Mouse (Mus musculus) CH12F3 (cell line): Measurements from ENCODE around the gene Smad3.

ENCODE experiments used
- in situ Hi-C: fragments of 300-500 bp; cut with MboI; formaldehyde crosslinking; loops from 2 replicates; pipeline ENCODE4 v1.14.3; 2020; ENCODE audit warnings: low sequenced_read_pairs

Gene Smad3

DNA sequence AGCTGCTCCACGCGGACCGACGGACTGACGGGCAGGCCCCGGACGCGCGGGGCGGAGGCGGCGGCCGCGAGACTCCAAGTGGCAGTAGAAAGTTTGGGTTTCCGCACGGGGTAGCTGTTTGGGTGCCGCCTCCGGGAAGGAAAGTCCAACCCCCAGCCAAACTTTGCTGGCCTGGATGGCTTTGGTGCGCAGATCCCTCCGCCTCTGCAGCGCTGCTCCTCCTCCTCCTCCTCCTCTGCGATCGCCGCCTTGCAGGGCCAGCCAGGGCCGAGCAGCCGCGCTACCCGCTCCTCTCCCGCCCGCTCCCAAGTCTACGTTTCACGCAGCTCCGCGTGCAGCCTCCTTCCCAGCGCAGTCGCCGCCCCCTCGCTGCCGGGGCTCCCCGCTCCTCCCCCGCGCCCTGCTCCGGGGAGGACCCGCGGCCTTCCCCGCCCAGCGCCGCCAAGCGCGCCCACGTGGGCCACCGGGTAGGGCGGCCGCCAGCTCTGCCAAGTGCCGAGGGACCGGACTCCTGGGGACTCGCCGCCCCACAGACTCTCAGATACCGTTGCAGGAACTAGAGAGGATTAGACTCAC is at the start of gene Smad3:
Gene Smad3 (minus strand): TSS at position 130 of the 576 bp plus-strand sequence.
- in situ Hi-C loops = no loop called here

DNA sequence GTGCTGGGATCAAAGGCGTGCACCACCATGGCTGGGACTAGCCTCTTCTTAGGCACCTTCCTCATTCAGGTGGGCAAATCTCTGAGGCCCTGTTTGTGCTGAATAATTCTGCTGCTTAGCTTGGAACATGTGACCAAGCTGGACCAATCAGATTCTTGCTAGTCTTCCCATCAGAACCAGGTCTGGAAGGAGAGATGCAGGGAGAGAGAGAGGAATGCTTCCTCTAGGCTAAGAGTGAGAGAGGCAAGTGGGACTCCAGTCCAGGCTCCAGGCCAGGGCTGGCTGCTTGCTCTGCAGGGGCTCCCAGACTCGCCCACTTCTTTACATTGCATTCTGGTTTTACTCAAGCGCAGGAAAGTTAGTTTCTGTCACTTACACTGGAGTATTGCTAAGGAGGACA is 47.1 kb upstream of the Smad3 start:
- in situ Hi-C loops = no loop called here

DNA sequence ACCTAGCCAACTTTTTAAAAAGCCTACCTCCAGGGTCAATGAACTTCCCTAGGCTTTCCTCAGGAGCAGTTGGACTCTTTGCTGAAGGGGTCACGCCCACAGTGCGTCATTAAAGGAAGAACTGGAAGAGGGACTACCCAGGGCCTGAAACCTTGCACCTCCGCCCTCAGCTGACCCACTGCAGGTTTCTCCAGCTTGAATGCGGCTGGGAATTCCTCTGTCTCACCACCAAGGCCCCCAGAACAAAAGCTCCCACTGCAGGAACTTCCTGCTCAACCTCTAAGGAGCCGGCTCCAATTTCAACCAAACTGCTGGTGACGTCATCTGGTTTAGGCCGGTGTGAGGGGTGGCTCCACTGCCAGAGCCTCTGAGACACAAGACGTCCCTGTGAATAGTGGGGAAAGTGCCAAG is 45.4 kb upstream of the Smad3 start:
- in situ Hi-C loops = no loop called here

DNA sequence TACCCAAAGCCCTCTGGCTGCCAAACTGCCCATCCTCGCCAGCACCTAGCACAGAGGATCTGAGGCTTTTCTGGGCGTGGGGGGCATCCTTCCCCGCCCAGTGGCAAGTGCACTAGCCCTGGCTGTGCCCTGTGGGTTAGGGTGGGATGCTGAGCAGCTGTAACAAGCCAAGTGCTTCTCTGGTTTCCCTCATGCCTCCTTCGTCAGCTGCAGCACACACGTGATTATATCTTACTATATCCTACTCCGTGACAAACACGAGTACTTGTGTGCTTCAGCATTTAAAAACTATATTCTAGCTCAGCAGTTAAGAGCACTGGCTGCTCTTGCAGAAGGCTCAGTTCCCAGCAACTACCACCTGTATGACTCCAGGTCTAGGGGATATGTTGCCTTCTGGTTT is 44.7 kb upstream of the Smad3 start:
- in situ Hi-C loops = no loop called here

DNA sequence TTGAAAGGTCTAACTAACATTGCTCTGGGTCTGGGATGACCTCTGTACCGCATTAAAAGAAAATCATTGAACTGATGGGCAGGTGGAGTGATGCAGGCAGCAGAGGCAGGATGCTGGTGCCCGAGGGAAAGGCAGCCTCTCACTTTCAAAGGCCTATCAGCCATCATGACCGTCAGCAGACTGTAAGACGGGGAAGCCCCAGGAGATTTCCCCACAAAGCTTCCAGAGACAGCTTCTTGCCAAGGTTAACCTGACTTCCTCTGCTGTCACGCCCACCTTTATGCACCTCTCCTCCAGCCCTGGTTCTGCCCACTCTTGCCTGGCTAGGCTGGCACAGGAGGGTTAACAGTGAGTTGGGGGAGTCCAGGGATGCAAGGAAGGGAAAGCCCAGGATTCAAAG is 44.3 kb upstream of the Smad3 start:
- in situ Hi-C loops = no loop called here

DNA sequence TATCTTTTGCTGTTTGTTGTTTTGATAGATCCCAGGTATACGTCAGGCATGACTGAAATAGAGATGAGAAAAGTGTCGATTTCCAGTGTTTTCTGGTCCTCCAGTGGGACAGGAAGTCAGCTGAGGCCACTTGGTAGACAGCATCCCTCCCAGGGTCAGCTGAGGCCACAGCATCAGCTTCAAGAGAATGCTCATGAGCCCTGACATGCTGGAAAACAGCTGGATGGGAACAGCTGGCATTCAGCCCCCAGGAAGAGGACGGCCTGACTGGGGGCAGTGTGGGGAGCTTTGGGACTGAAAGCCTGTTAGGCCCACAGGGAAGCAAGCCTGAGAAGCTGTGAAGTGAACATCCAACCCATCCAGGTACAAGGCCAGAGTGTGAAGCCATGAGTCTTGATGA is 38.6 kb upstream of the Smad3 start:
- in situ Hi-C loops = no loop called here

DNA sequence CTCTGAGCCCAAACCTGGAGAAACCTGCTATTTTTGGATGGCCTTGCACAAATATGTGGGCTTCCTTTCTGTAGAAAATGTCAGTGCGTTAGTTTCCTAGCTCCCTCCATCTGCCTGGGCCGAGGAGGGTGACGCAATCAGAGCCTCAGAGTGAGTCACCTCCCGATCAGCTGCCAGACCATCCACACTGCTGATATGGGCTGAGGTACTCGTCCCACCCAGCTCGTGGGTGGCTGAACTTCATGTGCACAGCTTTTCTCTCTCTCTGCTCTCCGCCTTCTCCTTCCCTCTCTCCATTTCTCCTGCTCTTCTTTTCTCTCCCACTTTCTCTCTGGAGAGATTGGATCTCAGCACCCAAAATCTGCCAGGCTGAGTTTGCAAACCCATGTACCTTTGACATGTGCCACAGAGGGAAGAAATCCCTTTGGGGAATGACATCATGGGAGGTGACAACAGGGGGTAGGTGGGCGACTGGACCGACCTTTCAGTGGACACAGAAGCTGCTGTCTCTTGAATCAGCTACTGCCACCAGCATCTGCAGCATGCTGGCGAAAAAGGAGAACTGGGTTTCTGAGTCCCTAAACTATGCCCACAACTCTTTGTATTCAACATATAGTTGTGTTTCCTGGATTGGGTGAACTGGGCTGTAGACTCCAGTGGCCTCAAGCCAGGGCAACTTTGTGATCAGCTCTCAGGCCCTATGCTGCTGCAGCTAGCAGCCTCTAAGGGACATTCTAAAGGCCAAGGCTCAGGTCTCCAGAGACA is 36.1 kb upstream of the Smad3 start:
- in situ Hi-C loops = no loop called here

DNA sequence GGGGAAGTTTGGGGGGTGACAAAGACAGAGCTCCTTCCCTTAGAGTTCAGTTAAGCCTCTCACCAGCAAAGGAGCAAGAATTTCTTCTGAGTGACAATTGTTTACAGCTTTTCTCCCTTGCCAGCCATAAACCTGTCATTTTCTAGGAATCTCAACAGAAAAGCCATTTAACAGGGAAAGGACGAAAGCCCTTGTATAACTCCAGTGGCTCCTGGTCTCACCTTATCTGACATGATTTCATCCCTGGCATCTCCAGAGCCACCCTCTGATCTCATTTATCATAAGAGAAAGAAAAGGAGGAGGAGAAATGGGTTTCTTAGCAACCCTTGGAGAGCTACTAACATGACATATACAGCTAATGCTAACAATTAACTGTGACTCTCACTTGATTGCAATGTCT is 33.9 kb upstream of the Smad3 start:
- in situ Hi-C loops = no loop called here

DNA sequence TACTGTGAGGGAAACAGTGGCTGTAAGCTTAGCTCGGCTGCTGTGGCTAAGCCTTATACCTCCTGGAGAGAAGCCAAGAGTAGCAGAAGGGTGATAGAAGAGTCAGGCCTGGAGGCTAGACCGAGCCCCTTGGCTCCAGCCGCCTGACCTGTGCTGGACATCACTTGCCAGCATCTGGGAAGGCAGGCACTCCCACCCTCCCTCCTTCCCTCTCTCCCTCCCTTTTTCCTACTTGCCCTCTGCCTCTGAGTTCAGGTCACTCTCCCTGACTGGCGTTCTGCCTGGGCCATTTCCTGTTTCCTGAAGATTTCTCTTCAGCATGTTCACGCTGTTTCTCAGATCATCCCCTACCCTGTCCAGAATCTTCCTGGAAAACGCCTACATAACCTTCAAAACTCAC is 33.5 kb upstream of the Smad3 start:
- in situ Hi-C loops = no loop called here

DNA sequence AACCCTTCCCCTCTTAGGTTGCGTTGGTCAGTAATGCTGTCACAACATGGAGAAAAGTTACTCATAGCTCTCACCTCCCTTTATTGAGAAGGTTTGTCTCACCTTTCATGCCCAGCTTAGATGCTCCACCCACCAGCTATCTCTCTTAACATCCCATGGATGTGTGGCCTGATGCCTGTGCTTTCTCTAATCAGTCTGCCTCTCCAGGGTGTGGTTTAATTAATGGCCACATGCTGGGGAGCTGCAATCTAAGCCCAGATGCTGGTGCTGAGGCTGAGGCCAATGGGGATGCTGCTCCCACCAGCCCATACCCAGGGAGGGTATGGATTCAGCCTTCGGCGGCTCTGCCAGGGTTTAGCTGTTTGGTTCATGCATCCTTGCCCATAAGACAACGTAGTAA is 32.4 kb upstream of the Smad3 start:
- in situ Hi-C loops = no loop called here

DNA sequence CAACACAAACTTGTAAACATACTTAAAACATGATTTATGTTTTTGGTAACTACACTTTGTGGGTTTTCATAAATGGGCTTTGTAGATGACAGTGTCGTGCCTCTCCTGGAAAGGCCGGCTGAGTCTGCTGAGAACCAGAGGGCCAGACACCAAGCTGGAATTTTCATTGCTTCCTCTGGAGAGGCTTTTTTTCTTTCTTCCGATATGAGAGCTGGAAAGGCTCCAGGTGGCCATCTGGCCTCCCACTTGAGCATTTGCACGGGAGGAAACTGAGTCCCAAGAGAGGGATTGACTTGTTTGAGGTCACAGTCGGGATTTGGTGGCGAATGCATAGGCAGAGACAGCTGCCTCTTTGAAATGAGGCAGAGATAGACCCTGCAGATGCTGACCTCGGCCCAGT is 31.6 kb upstream of the Smad3 start:
- in situ Hi-C loops = no loop called here

DNA sequence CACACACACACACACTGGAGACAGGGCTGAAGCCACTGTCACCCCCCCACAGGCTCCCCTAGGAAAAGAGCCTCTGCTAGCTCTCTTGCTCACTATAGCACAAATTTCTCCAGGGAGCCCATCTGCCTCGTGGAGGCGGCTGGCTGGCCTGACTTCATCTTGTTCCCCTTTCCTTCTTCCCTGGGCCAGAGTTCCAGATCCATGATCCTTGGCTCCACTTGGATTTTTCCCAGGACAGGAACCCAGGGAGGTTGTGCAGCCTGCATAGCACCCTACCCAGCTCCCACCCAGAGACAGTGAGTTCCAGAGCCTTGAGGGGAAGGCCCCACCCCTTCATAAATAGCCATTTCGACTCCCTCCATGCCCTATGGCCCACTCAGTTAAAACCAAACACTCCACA is 29.8 kb upstream of the Smad3 start:
- in situ Hi-C loops = no loop called here

DNA sequence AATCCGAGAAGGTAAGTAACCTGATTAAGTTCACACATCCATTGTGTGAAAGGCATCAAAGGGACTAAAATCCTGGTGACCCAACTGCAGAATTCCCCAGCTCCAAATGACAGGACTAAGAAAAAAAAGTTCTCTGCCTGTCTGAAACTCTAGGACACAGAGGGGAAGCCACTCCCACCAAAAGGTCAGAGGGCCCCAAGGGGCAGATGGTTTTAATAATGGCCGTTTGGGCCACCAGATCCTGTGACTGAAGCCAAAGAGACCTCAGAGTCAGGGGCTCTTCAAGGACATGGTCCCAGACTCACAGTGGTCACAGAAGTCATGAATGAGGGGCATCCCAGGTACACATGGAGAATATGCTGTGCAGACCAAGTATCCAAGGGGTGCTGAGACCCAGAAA is 29.3 kb upstream of the Smad3 start:
- in situ Hi-C loops = no loop called here

DNA sequence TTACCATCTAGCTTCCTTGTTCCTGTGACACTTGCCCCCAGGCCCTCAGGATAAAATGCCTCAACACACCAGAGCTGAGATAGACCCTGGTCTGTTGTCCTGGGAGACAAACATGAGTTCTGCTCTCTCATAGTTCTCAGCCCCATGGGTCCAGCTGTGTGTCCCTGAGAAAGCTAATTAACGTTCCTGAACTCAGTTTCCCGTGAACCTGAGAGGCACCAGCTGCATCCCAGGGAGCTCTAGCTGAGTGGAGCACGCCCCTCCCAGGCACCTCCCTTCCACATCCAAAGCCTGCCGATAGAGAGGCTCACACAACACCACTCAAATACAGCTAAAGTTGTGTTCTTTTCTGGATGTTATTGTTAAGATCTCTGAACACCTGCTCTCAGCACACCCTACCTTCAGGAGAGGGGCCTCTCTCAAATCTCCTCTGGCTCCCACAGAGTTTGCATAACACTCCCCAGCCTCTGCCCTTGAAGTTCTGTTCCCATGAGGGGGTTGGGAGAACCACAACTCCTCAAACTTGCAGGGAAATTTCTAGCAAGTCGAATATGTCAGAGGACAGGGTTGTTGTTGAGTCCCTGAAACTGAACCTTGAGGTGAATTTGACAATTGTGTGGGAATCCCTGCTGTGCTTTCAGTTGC is 28.4 kb upstream of the Smad3 start:
- in situ Hi-C loops = no loop called here

DNA sequence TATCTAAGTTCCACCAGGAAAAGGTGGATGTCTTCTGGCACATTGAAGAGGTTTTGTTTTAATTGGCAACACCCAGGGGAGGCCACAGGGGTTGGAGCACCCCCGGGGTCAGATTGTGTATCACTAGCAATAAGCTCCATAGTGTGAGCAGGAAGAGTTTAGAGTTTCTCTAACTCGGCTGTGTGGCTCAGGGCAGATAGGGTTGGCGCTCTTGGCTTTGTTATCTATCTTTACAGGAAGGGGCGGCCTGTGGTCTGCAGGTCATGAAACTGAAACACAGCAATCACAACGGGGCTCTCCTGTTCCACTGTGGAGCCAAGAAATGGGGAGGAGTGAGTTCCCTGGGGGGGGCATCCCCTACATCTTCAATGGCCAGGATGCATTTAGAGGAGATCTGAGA is 27.7 kb upstream of the Smad3 start:
- in situ Hi-C loops = no loop called here

DNA sequence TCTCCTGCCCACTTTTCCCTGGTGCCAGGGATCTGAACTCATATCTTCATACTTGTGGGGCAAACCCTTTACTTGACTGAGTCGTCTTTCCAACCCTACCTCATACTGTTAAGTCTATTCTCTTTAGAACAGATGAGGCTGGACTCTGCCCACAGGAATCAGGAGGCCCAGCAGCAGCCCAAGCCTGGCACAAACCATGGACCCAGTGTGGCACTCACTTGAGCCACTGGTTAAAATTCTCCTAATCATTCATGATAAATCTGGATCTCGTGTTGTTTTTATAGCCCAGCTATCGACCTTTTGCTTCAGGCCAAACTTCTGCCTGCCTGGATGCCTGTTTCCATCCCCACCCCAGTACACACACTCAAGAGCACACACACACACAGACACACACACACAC is 26.8 kb upstream of the Smad3 start:
- in situ Hi-C loops = no loop called here

DNA sequence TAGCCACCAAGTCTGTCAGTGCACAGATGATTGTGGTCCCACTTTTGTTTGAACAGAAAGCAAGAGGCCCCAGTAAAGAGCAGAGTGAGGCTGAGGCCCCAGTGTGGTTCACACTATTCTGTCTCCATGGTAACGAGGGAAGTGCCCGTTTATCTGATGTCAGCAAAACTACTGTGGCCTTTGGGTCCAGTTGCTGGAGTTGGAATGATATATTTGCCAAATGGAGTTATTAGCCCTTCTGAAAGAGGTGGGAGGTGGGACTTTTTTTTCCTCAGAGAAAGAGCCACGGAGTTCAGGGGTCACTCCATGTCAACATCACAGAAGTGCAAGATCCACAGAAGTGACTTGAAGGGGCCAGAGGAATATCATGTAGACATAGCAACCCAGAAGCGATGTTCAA is 24.9 kb upstream of the Smad3 start:
- in situ Hi-C loops = no loop called here

DNA sequence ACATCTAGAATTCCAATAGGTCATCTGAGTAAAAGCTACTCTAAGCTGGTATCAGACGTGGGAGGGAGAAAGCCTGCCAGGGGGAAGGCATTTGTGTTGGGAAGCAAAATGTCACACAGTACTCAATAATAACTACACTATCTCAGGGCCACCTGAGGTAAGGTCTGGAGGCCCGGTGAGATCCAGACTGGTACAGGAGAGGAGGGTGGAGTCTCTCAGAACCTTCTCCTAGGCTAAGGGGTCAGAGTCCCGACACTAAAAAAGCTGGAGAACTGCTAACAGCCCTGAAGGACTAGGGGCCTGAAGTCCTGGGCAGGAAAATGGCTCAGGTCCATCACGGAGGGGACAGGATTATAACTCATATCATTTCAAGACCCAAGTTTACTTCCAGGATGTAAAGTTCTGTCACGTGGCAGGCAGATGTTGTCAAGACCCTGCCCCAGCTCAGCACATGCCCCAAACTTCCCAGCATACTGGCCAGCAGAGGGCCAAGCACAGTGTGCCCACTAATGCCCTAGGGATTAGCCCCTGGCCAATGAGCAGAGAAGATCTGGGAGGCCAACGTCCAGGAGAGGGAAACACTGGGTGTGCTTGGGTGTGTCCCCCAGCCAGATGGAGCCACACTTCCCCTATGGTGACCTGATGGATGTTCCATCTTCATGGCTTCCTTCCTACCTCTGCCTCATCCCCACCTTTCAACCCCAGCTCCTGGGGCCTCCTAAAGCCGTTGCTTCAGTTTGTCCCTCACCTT is 24.1 kb upstream of the Smad3 start:
- in situ Hi-C loops = no loop called here

DNA sequence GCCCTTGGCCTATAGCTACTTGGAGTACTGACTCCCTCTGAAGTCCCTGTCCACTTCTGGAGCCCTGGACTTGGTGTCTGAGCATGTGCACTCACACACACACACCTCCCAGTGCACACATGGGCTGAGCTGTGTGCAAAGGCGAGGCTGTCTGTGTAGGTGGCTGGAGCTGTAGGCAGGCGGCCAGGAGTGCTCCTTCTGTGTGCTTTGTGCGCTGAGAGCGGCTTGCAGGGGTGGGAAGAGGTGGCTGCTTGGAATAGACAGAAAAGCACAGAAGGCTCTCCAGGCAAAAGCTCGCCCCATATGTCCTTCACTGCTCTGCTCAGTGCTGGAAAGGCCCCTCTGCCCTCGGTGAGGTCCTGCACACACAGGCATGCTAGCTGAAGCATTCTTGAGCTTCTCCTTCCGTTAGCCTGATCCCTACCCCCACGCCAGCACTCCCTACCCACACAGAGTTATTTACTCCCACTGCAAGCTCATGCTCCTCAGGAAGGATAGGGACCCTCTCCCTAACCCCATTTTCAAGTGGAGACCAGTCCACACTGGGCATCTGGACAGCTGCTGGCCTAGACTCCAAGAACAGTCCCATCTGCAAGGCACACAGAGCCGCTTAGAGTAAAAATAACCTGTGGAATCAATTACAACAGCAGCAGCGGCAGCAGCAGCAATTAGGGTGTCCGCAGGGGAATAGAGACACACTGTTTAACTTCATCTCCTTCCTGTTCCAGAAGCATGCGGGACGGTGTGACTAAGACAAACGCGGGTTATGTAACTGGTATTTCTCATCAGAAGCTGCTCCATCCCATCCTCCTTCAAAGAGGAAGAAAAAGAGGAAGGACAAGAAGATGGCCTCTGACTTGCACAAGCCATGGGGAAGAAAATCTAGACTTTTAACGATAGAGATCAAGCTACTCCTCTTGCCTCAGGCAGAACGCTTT is 22.4 kb upstream of the Smad3 start:
- in situ Hi-C loops = no loop called here

DNA sequence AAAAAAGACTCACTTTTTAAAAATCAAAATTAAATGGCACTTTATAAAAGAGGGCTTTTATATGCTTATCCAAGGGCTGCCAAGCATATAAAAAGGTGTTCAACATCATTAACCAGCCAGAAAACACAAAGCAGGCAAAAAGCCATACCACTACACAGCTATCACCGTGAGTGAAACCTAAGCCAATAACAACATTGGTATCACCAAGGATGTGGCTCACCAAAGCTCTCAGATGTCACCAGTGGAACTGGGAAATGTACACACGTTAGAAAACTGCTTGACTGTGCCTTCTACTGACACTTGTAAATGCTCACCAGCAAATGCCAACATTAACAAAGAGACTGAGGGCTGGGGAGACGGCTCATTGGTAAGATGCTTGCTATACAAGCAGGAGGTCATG is 18.9 kb upstream of the Smad3 start:
- in situ Hi-C loops = no loop called here
